Mouse (Mus musculus) left cerebral cortex, adult 18-20 months (tissue): ENCODE measurements around the gene Gm28053. TPM values are rescaled to one million over a fixed set of nuclear protein-coding genes. Genes with fewer than 3 reads are reported as not detected.

Experiments used
- DNase-seq, 2 experiments: peaks; one replicate each; pipeline ENCODE4 v3.0.0; 2021 to 2022; ENCODE audit warnings: low spot score in 2 of 2, mixed read lengths in 1 of 2
- total RNA-seq, 2 experiments: library from RNA; stranded (reverse); gene quantifications; 2 replicates each; pipeline ENCODE4 v1.2.3; 2021

Gm28053 gene
- total RNA-seq, 2 experiments from 2014 or later = 2.3 TPM; not detected in 1

GRCm38 (mm10) chr6:48740501-48741169 is 22.2 kb downstream of the Gm28053 start:
- DNase-seq = no peak

GRCm38 (mm10) chr6:48741273-48741672 is 22.9 kb downstream of the Gm28053 start:
- DNase-seq = no peak

GRCm38 (mm10) chr6:48741711-48742206 is 23.4 kb downstream of the Gm28053 start:
- DNase-seq = no peak

GRCm38 (mm10) chr6:48742422-48743351 is 24.3 kb downstream of the Gm28053 start:
- peak in 1 of 2 experiments; percentile 20 for DNase-seq

- DNase-seq = no peak
Observed at GRCm38 (mm10) chr6:48745490-48745889, 27.1 kb downstream of the Gm28053 start.

GRCm38 (mm10) chr6:48745959-48746889 is 27.8 kb downstream of the Gm28053 start, which contains the start of gene Gimap5:
Gene Gimap5, plus strand, starts transcription at chr6:48746197.
- DNase-seq = peak in 1 of 2 experiments; percentile 22

GRCm38 (mm10) chr6:48747091-48747966 is 28.9 kb downstream of the Gm28053 start:
- DNase-seq = no peak

- no peak for DNase-seq
Observed at GRCm38 (mm10) chr6:48763567-48764270, 45.3 kb downstream of the Gm28053 start.

GRCm38 (mm10) chr6:48764496-48764895 is 46.1 kb downstream of the Gm28053 start:
- DNase-seq = no peak

GRCm38 (mm10) chr6:48768178-48768869 is 49.9 kb downstream of the Gm28053 start:
- DNase-seq = no peak

GRCm38 (mm10) chr6:48768933-48769332 is 50.5 kb downstream of the Gm28053 start:
- no peak for DNase-seq

GRCm38 (mm10) chr6:48770696-48771095 is 52.3 kb downstream of the Gm28053 start, which contains the start of gene Gimap3:
Gene Gimap3, minus strand, starts transcription at chr6:48770851.
- no peak for DNase-seq

GRCm38 (mm10) chr6:48772030-48772429 is 53.6 kb downstream of the Gm28053 start:
- peak; percentile 78 to 83 for DNase-seq

- DNase-seq = no peak
Observed at GRCm38 (mm10) chr6:48784406-48784805, 66.0 kb downstream of the Gm28053 start.

- DNase-seq = no peak
Observed at GRCm38 (mm10) chr6:48785189-48785588, 66.8 kb downstream of the Gm28053 start.

GRCm38 (mm10) chr6:48785601-48786000 is 67.2 kb downstream of the Gm28053 start:
- no peak for DNase-seq

- no peak for DNase-seq
Observed at GRCm38 (mm10) chr6:48787867-48788266, 69.5 kb downstream of the Gm28053 start.

- no peak for DNase-seq
Observed at GRCm38 (mm10) chr6:48801897-48802296, 83.5 kb downstream of the Gm28053 start.
